Mouse (Mus musculus) E14TG2a.4 (cell line): ENCODE measurements around the gene Psip1.

Experiments used
- H3K27me3 ChIP-seq: 2 replicates; pipeline ENCODE4 v1.6.1; 2014; ENCODE audit warnings: low read length, control low read depth; ENCODE audit not compliant: insufficient read depth
- H3K36me3 ChIP-seq: 2 replicates; pipeline ENCODE4 v1.6.1; 2014; ENCODE audit warnings: low read length, control low read depth; ENCODE audit not compliant: insufficient read depth
- H3K4me1 ChIP-seq: replicated peaks from 2 replicates; pipeline ENCODE4 v1.6.1; 2014; ENCODE audit warnings: low read depth, low read length, control low read depth
- H3K4me3 ChIP-seq: replicated peaks from 2 replicates; pipeline ENCODE4 v1.5.1; 2014; ENCODE audit warnings: mild to moderate bottlenecking, low read length
- H3K9me3 ChIP-seq: 2 replicates; pipeline ENCODE4 v1.6.1; 2014; ENCODE audit warnings: low read length, control low read depth
- CTCF ChIP-seq: conservative IDR thresholded peaks from 2 replicates; pipeline ENCODE4 v1.5.1; 2014; ENCODE audit warnings: low read length
- NANOG ChIP-seq: IDR thresholded peaks from 2 replicates; pipeline ENCODE4 v1.6.1; 2014; ENCODE audit warnings: borderline replicate concordance, low read length, mixed read lengths
- POU5F1 ChIP-seq: IDR thresholded peaks from 2 replicates; pipeline ENCODE4 v1.6.1; 2014; ENCODE audit warnings: low read length, borderline replicate concordance

Psip1 gene

DNA sequence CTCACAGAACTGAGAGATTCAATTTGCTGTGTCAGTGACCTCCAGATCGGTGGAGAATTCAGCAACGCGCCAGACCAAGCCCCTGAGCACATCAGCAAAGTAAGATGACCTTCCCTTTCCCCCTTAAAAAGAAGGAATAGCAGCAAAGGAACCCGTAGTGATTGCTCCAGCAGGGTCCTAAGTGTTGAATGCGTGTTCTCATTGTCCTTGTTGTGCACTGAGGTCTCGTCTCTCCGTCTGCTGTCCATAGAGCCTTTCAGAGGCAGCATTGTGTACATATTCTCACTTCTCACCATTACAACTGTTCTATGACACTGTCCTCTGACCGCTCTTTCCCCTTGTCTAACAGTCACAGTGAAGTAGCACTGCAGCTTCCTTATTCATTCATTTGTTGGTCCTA is 49.9 kb downstream of the Psip1 start:
- H3K27me3 ChIP-seq, result no peaks in the 10 kb centered on the region

DNA sequence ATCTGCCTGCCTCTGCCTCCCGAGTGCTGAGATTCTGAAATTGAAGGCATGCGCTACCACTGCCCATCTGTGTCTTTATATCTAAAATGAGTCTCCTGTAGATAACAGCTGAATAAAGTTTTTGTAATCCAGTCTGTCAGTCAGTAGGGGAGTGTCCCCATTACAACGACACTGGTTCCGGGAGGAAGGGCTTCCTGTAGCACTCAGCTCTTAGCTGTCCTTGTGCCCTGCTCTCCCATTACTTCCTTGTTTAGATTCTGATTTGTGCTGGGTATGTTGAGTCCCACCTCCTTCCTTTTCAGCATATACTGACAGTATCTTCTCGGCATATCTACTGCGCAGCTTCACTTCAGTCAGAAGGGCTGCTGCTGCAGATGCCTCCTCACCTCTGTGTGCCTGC is 53.4 kb downstream of the Psip1 start:
- no peak for TF ChIP-seq NANOG
- TF ChIP-seq POU5F1, result no peak
- TF ChIP-seq CTCF, result no peak

More for the DNA sequence above, 49.9 kb downstream of the Psip1 start:
- H3K4me1 ChIP-seq, result peaks cover 97% of the 10 kb centered on the region
- no peak overlapping the region; the same call in 1 of the 2 replicates for H3K4me3 ChIP-seq
- peaks cover 86% of the 10 kb centered on the region for H3K36me3 ChIP-seq
- TF ChIP-seq NANOG (peak; percentile 95), POU5F1 (no peak), CTCF (no peak)
- no peaks in the 10 kb centered on the region for H3K9me3 ChIP-seq

DNA sequence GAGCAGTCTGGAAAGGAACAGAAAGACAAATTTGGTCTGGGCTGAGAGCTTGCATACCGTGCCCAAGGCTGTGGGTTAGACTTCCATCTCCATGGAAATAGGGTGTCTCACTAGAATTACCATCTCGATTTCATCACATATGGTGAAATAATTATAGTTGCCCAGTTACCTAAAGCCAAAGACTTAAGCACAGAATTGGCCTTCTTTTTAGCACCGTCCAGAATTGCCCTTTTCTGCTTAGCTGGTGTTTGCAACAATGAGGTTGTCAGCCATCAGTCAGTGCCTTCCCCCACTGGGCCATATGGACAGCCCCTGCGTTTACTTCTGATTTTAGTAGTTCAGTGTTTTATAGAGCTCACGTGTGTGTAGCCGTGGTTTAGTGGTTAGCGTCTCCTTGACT is 54.3 kb downstream of the Psip1 start:
- Histone ChIP-seq H3K4me1 (peaks cover 80% of the 10 kb centered on the region), H3K9me3 (no peaks in the 10 kb centered on the region), H3K27me3 (no peaks in the 10 kb centered on the region), H3K4me3 (no peak overlapping the region), H3K36me3 (peaks cover 91% of the 10 kb centered on the region)
- no peak for TF ChIP-seq NANOG
- TF ChIP-seq POU5F1, result no peak
- no peak for TF ChIP-seq CTCF

More for the DNA sequence above, 53.4 kb downstream of the Psip1 start:
- no peaks in the 10 kb centered on the region for H3K9me3 ChIP-seq
- peaks cover 81% of the 10 kb centered on the region for H3K4me1 ChIP-seq
- no peak overlapping the region for H3K4me3 ChIP-seq
- no peaks in the 10 kb centered on the region for H3K27me3 ChIP-seq
- H3K36me3 ChIP-seq, result peaks cover 91% of the 10 kb centered on the region

GRCm38 (mm10) chr4:83428845-83429244 is 57.4 kb downstream of the Psip1 start:
- Histone ChIP-seq H3K4me1 (peaks cover 72% of the 10 kb centered on the region), H3K4me3 (no peak overlapping the region)

GRCm38 (mm10) chr4:83427696-83428095 is 58.6 kb downstream of the Psip1 start:
- Histone ChIP-seq H3K27me3 (no peaks in the 10 kb centered on the region), H3K4me3 (no peak overlapping the region), H3K9me3 (no peaks in the 10 kb centered on the region), H3K36me3 (peaks cover 84% of the 10 kb centered on the region), H3K4me1 (peaks cover 73% of the 10 kb centered on the region)
- TF ChIP-seq POU5F1 (no peak), NANOG (no peak), CTCF (no peak)

More at GRCm38 (mm10) chr4:83428845-83429244, 57.4 kb downstream of the Psip1 start:
- peaks cover 82% of the 10 kb centered on the region for H3K36me3 ChIP-seq
- TF ChIP-seq CTCF (peak; percentile 73), NANOG (no peak), POU5F1 (no peak)
- H3K9me3 ChIP-seq, result no peaks in the 10 kb centered on the region
- no peaks in the 10 kb centered on the region for H3K27me3 ChIP-seq

DNA sequence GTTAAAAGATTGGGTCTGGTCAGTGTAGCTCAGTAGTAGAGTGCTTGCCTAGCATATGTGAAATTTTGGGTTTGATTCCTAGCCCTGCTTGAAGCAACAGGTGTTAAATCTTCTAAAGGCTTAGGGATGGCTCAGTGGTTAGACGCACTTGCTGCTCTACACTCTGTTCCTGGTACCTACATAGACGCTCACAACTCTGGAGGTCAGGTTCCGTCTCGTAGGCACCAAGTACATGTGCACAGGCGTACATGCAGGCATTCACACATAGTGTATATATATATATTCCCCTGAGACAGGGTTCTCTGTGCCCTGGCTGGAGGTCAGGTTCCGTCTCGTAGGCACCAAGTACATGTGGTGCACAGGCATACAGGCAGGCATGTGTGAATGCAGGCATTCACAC is 59.1 kb downstream of the Psip1 start:
- H3K4me1 ChIP-seq, result peaks cover 72% of the 10 kb centered on the region
- no peak for TF ChIP-seq NANOG
- TF ChIP-seq POU5F1, result no peak
- TF ChIP-seq CTCF, result no peak

GRCm38 (mm10) chr4:83425119-83425518 is 61.1 kb downstream of the Psip1 start:
- no peaks in the 10 kb centered on the region for H3K9me3 ChIP-seq
- H3K36me3 ChIP-seq, result peaks cover 71% of the 10 kb centered on the region
- no peaks in the 10 kb centered on the region for H3K27me3 ChIP-seq
- TF ChIP-seq POU5F1 (no peak), NANOG (no peak), CTCF (no peak)
- no peak overlapping the region for H3K4me3 ChIP-seq
- peaks cover 52% of the 10 kb centered on the region for H3K4me1 ChIP-seq

More for the DNA sequence above, 59.1 kb downstream of the Psip1 start:
- Histone ChIP-seq H3K4me3 (no peak overlapping the region), H3K36me3 (peaks cover 84% of the 10 kb centered on the region), H3K9me3 (no peaks in the 10 kb centered on the region), H3K27me3 (no peaks in the 10 kb centered on the region)

GRCm38 (mm10) chr4:83423641-83424040 is 62.6 kb downstream of the Psip1 start:
- Histone ChIP-seq H3K27me3 (no peaks in the 10 kb centered on the region), H3K36me3 (peaks cover 72% of the 10 kb centered on the region), H3K9me3 (no peaks in the 10 kb centered on the region), H3K4me1 (peaks cover 60% of the 10 kb centered on the region), H3K4me3 (no peak overlapping the region)
- no peak for TF ChIP-seq NANOG
- TF ChIP-seq CTCF, result no peak
- TF ChIP-seq POU5F1, result no peak

DNA sequence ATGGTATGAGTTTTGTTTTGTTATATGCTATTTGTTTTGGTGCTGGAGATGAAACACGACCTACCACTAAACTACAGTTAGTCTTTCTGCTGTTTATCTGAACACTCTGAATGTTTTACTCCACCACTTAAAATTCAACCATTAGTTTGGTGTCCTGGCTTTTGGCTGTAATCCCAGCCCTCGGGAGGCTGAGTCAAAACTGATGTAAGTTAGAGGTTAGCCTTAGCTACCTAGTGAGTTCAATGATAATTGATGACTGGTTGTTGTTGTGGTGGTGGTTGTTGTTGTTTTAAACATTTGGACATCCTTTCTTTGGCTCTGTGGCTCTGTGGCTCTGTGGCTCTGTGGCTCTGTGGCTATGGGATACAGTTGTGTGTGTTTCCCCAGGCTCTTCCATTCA is 67.5 kb downstream of the Psip1 start:
- peak overlapping the region; percentile 100 for H3K4me3 ChIP-seq
- peaks cover 34% of the 10 kb centered on the region for H3K36me3 ChIP-seq
- H3K4me1 ChIP-seq, result peaks cover 39% of the 10 kb centered on the region
- no peak for TF ChIP-seq NANOG
- TF ChIP-seq POU5F1, result no peak
- TF ChIP-seq CTCF, result no peak
- no peaks in the 10 kb centered on the region for H3K27me3 ChIP-seq
- H3K9me3 ChIP-seq, result peaks cover 23% of the 10 kb centered on the region
